Mouse (Mus musculus): Measurements from ENCODE around the gene Olfr1491. TPM values are rescaled to one million over a fixed set of nuclear protein-coding genes. Genes with fewer than 3 reads are reported as not detected.

Gene Olfr1491
- total RNA-seq (2021), result not detected in 2 replicates
- long read RNA-seq, result 0 reads

DNA sequence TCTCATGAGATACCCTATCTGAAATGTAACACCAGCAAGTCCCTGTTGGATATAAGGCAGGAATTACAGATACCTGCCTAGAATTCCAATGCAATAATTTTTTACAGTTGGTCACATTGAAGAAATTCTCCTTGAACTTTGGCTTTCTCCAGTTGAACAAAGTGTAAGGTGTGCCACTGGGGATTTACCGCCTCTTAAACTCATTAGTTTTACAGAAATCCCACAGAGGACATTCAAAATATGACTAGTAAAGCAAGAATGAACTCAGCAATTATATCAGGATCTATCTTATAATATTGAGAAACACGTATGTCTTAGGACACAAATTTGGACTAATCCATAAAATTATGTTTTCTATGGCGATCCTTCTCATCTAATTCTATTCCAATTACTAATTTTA, at the start of gene Olfr1491:
Gene Olfr1491, plus strand, starts transcription at position 301 of the 400 bp plus-strand sequence.
- DNase-seq, result no peak

DNA sequence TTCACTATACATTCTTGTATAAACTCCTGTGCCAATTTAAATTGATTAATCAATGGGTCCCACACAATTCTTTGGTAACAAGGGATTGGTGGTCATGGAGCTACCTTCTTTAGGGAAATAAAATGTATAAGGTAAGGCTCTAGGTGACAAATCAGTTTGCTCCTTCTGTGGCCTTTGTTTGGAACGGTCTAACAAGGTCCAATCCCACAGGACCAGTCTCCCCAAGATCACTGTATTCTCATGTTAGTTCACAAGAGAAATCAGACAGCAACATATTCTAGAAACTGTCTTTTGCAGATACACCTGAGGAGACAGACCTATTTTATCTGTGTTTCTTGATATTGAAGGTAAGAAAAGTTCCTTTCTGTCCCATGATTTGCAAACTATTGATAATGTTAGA, 46.3 kb upstream of the Olfr1491 start, which contains the start of gene Olfr1490:
Gene Olfr1490, plus strand, starts transcription at position 301 of the 400 bp plus-strand sequence.
- no peak for DNase-seq

DNA sequence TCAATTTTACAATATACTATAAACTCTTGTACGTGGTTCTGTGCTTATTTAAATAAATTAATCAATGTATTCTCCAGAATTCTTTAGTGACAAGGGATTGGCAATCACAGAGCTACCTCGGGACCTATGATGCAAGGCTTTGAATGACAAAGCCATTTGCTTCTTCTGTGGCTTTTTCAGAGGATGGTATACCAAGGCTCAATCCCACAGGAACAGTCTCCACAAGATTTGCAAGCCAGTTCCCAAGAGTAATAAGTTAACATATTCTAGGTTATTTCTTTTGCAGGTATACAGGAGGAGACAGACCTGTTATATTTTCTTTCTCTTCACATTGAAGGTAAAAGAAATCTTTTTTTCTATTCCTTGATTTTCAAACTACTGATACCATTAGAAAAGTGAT, 25.9 kb downstream of the Olfr1491 start, which contains the start of gene Olfr1493-ps1:
Gene Olfr1493-ps1, plus strand, starts transcription at position 301 of the 400 bp plus-strand sequence.
- DNase-seq, result no peak

DNA sequence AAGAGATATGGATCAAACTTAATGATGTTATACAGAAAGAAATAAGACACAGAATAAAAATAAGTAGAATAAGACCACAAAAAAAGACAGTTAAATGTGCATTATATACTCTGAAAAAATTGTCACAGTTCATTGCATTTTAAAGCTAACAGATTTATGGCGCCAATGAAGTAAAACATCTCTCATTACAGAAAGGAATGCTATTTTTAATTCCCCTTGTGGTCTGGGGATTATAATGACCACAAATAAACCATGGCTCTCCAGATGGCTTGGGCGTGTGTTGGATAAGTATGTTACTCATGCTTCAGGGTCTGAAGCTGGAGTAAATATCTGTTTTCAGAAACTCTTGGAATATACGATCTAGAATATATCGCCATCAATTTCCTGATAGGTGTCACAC, 42.4 kb downstream of the Olfr1491 start, which contains the start of gene Olfr1494:
Gene Olfr1494, plus strand, starts transcription at position 301 of the 400 bp plus-strand sequence.
- no peak for DNase-seq

DNA sequence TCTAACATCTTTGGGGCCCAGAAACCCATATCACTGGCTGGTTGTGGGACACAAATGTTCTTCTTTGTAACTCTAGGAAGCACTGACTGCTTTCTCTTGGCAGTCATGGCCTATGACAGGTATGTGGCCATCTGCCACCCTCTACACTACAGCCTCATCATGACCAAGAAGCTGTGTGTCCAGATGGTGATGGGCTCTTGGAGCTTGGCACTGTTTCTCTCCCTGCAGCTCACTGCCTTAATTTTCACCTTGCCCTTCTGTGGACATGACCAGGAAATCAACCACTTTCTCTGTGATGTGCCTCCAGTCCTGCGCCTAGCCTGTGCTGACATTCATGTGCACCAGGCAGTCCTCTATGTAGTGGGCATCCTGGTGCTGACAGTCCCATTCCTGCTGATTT, 52.3 kb downstream of the Olfr1491 start:
- no peak for DNase-seq

Other genes with a start within 250 kb of the Olfr1491 start
- not detected in 2 replicates for gene Olfr1472, start 241.2 kb upstream of the Olfr1491 start, total RNA-seq (2021)
- gene Olfr1474, start 227.7 kb upstream of the Olfr1491 start, total RNA-seq (2021), result not detected in 2 replicates
- not detected in 2 replicates for gene Olfr1475, start 217.1 kb upstream of the Olfr1491 start, total RNA-seq (2021)
- gene Olfr1477, start 196.7 kb upstream of the Olfr1491 start, total RNA-seq (2021), result not detected in 2 replicates
- gene Olfr1480, start 169.4 kb upstream of the Olfr1491 start, total RNA-seq (2021), result not detected in 2 replicates
- gene Olfr1484, start 113.8 kb upstream of the Olfr1491 start, total RNA-seq (2021), result not detected in 2 replicates
- gene Olfr1487, start 79.9 kb upstream of the Olfr1491 start, total RNA-seq (2021), result not detected in 2 replicates
- not detected in 2 replicates for gene Olfr1489, start 65.6 kb upstream of the Olfr1491 start, total RNA-seq (2021)
- gene Olfr1490, start 46.2 kb upstream of the Olfr1491 start, total RNA-seq (2021), result not detected in 2 replicates
- not detected in 2 replicates for gene Olfr1493-ps1, start 26.0 kb downstream of the Olfr1491 start, total RNA-seq (2021)
- gene Olfr1494, start 42.5 kb downstream of the Olfr1491 start, total RNA-seq (2021), result not detected in 2 replicates
- not detected in 2 replicates for gene Olfr1495, start 67.3 kb downstream of the Olfr1491 start, total RNA-seq (2021)
- gene Olfr1496, start 80.6 kb downstream of the Olfr1491 start, total RNA-seq (2021), result not detected in 2 replicates
- gene Olfr1497, start 100.9 kb downstream of the Olfr1491 start, total RNA-seq (2021), result not detected in 2 replicates
- not detected in 2 replicates for gene Olfr1499, start 122.2 kb downstream of the Olfr1491 start, total RNA-seq (2021)
- not detected in 2 replicates for gene Olfr1500, start 133.2 kb downstream of the Olfr1491 start, total RNA-seq (2021)
- not detected in 2 replicates for gene Olfr1501, start 153.4 kb downstream of the Olfr1491 start, total RNA-seq (2021)
- not detected in 2 replicates for gene Olfr1502, start 164.5 kb downstream of the Olfr1491 start, total RNA-seq (2021)
- not detected in 2 replicates for gene Olfr1504, start 200.7 kb downstream of the Olfr1491 start, total RNA-seq (2021)
- not detected in 2 replicates for gene Olfr1505, start 216.3 kb downstream of the Olfr1491 start, total RNA-seq (2021)

Measured in adrenal gland, postnatal 25 days (tissue).